Mouse (Mus musculus): Measurements from ENCODE around the gene Ubl4b.

GRCm38 (mm10) chr3:107504542-107504941 is 50.3 kb downstream of the Ubl4b start:
- TF ChIP-seq CTCF (conservative IDR thresholded peaks at IDR 0.05; ENCODE audit: insufficient read depth, insufficient read length, low read depth, low read length), result no peak
- TF ChIP-seq POLR2A (IDR thresholded peaks at IDR 0.05; ENCODE audit: low read depth, low read length), result no peak
